Mouse (Mus musculus) adrenal gland, postnatal 25 days (tissue): ENCODE measurements around the gene Fstl4. TPM values are rescaled to one million over a fixed set of nuclear protein-coding genes. Genes with fewer than 3 reads are reported as not detected.

Source experiments
- DNase-seq: peaks from one replicate; pipeline ENCODE4 v3.0.0; 2021; ENCODE audit warnings: mixed read lengths
- total RNA-seq: library from RNA; stranded (reverse); gene quantifications from 2 replicates; pipeline ENCODE4 v1.2.3, GENCODE M21; 2021

The Fstl4 gene
- total RNA-seq, 1 experiment from 2014 or later, result 0.91 TPM

DNA sequence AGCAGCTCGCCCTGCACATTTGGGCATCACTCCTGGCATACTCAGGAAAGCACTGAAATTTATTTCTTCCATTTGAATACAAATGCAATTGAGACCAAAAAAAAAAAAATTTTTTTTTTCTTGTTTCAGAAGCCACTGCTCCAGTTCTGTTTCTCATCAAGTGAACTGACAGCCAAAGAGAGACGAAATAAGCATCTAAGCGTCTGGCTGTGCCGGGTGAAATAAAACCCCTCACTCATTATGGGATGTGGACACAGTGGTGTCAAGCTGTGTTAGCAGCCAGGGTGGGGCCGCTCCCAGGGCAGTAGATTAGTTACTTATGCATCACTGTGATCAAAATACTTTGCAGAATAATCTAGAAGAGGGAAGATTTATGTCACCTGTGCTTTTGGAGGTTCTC lies 327.2 kb downstream of the Fstl4 start:
- no peak for DNase-seq

GRCm38 (mm10) chr11:53096871-53097270 lies 332.4 kb downstream of the Fstl4 start:
- DNase-seq, result no peak

DNA sequence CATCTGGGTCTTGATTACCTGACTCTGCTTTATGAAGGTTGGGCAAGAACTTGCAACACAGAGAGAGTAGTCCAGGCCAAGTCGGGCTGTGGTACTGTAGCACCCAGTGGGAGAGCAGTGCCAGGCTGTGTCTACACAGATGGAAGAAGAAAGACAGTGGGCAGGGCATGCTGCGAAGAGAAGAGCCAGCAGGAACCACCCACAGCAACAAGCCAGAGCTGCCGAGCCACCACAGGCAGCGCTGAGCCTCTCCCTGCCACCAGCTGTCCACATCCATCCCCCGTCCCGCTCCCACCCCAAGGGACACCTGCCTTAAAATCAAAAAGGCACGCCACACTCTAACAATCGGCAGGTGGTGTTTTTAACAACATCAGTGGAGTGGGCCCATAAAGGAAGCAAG lies 332.9 kb downstream of the Fstl4 start:
- DNase-seq, result no peak

DNA sequence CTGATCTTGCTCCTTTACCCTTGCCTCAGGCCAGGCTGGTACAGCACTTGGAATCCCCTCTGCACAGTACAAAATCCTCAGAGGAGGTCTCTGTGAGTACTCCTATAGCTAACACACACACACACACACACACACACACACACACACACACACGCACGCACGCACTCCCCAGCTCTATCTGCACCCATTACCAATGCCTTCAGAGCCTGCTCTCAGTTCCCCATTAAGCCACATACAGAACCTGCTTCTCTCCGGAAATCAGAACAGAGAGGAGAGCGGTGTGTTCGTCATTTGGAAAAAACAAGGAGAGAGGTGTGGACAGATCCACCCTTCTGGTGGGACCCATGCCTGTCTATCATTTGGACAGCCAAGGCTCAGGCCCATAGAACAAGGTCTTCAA lies 333.4 kb downstream of the Fstl4 start:
- no peak for DNase-seq

DNA sequence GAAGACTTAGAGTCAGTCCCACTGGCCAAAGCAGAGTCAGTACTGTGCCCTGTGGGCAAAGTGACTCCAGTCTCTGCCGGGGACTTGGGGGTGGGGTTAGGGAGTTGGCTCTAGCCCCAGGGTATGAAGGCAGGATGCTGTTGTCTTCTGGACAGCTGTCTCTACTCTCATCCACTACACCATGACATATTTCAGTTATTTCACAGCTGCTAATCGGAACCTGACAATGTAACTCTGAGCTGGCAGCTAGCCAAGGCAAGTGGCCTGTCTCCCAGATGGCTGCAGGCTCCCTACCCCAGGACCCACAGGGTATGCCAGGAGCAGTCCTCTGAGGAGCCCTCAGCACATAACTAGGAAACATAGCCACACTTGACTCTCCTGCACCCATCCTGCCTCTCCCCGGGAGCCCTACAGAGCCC lies 334.4 kb downstream of the Fstl4 start:
- peak; percentile 19 for DNase-seq

DNA sequence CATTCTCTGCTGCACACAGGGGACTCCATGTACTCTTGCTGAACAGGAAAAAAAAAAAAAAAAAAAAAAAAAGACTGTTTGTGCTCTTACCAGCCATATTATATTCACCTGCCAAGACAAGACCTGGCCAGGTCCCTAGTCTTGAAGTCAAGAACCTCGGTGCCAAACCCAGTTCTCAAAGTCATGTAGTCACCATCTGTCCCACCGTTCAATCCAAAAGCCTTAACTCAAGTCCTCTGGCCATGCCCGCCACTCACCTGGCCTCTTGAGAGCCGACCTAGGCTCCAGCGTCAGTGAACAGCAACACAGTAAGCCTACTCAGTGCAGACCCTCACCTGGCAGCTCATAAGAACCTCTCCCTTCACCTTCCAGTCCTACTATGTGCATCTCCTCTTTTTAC lies 334.9 kb downstream of the Fstl4 start:
- DNase-seq, result no peak

- DNase-seq, result no peak
Observed at GRCm38 (mm10) chr11:53101732-53102131, 337.3 kb downstream of the Fstl4 start.

GRCm38 (mm10) chr11:53103601-53104325 lies 339.3 kb downstream of the Fstl4 start:
- no peak for DNase-seq

GRCm38 (mm10) chr11:53107706-53108105 lies 343.3 kb downstream of the Fstl4 start:
- DNase-seq, result no peak

- no peak for DNase-seq
Observed at GRCm38 (mm10) chr11:53108798-53109197, 344.4 kb downstream of the Fstl4 start.

DNA sequence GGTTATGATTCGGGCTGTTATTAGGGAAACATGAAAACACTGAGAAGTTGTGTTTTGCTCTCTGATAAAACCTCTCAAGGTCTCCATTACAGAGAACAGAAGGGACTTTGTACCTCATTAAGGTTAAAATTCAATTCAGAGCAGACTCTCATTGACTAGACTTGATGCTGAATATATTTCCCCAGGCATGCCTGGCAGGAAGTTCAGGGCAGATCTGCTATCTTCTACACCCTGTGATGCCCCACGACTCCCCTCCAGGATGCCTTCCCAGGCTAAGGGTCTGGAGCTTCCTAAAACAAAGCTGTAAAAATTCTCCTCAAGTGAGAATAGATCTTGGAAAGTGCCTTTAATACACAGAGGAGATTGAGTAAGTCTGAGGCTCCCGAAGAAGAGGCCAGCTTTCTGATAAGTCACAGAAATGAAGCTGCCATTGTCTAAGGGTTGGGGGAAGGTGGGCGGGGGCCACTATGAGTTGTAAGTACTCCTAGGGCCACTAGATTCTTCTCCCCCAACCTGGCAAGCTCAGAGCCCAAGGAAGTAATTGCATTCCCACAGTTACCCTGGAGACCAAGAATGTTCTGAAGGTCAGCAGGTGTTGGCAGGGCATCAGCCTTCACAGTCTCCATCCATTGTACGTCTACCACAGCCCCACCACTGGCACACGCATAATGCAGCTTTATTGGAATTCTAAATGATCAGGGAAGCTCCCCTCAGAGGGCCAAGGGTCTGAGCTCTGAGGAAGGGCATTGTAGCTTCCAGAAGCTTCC lies 345.4 kb downstream of the Fstl4 start:
- DNase-seq, result no peak

DNA sequence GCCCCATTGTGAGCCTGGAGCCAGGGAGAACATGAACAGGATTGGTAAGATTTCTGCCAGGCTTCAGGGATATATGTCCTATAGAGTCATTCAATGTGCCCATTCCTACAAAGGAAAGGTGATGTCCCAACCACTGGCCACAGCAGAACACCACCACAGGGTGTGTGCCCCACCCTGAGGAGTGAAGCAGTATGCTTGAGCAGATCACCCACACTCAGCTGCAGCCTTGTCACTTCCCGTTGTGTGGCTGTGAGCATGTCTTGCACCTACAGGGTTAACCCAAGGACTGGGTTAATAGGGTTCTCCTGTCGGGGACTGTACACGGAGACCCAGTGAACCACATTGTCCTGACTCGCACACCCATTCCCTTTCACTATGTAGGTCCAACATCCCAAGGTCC lies 351.3 kb downstream of the Fstl4 start:
- DNase-seq, result no peak

- DNase-seq, result no peak
Observed at GRCm38 (mm10) chr11:53116356-53116755, 351.9 kb downstream of the Fstl4 start.

DNA sequence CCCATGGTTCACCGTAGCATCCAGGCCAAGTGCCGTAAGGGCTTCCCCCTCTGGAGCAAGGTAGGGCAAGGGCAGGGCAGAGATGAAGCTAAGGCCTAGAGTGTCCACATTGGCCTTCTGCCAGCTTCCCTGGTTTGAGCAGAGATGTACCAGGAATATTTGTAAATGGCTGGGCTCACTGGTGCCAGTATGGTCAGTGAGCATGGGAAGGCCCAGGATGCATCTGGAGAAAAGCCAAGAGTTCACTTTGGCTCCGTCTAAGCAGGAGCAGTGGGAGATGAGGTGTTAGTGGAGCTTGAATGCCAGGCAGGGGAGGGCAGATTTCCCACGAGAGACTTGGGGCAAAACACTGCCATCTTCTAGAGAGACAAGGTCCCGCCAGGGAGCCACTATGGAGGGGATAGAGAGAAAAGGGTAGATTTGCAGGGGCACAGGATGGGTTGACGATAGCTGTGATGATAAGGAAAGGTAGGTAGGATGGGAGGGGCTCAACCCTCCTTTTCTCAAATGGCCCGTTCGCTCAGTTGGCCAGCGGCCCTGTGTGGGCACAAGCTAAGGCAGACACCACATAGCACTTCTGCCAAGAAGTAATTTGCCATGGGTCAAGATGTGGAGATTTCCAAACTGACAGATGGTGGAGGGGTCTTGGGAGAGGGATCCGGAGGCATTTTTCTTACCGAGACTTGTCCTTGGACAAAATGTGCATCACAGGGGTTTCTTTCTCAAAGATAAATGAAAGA lies 354.0 kb downstream of the Fstl4 start:
- no peak for DNase-seq

DNA sequence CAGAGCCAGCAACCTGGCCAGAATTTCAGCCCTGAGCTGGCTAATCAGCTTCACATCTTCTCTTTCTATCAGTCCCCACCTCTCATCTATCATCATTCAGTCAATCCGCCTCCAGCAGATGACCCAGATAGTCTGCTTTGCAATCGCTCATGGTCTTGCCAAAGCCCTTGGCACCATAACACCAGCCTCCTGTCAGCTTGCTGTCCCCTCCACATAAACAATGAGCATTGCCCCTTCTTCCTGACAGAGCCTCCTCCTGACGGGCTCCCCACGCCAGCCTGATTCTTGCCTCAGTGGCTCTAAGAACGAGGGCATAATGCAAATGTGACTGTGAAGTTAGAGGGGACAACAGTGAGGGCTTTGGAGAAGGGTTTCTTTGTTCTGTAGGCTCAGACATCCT lies 355.5 kb downstream of the Fstl4 start:
- no peak for DNase-seq

GRCm38 (mm10) chr11:53121208-53121607 lies 356.8 kb downstream of the Fstl4 start:
- DNase-seq, result no peak

- DNase-seq, result no peak
Observed at GRCm38 (mm10) chr11:53124799-53125198, 360.4 kb downstream of the Fstl4 start.

GRCm38 (mm10) chr11:53126660-53127059 lies 362.2 kb downstream of the Fstl4 start:
- no peak for DNase-seq

- DNase-seq, result no peak
Observed at GRCm38 (mm10) chr11:53128661-53129060, 364.2 kb downstream of the Fstl4 start.

- DNase-seq, result no peak
Observed at GRCm38 (mm10) chr11:53132406-53133035, 368.1 kb downstream of the Fstl4 start.

- DNase-seq, result no peak
Observed at GRCm38 (mm10) chr11:53136371-53136770, 371.9 kb downstream of the Fstl4 start.

GRCm38 (mm10) chr11:53137381-53137780 lies 372.9 kb downstream of the Fstl4 start:
- no peak for DNase-seq

- DNase-seq, result no peak
Observed at GRCm38 (mm10) chr11:53138212-53138611, 373.8 kb downstream of the Fstl4 start.
